Mouse (Mus musculus) CH12.LX (cell line): Measurements from ENCODE around the gene Cenph.

Source experiments
- CHD1 ChIP-seq: IDR thresholded peaks from 2 replicates; pipeline ENCODE4 v1.6.1; 2012; ENCODE audit warnings: low read depth, low read length, improper control_type of control experiment, inconsistent platforms
- CTCF ChIP-seq, 2 experiments: IDR thresholded peaks in 1 of 2; conservative IDR thresholded peaks in 1 of 2; 2 replicates each; pipeline ENCODE4 v1.5.1; 2011 to 2012; ENCODE audit warnings: low read depth in 2 of 2, low read length in 2 of 2, improper control_type of control experiment in 1 of 2, inconsistent platforms in 1 of 2, mild to moderate bottlenecking in 1 of 2, moderate library complexity in 1 of 2
- ELF1 ChIP-seq: IDR thresholded peaks from 2 replicates; pipeline ENCODE4 v1.6.1; 2014; ENCODE audit warnings: low read depth, mild to moderate bottlenecking, inconsistent platforms, low read length, improper control_type of control experiment
- EP300 ChIP-seq: IDR thresholded peaks from 2 replicates; pipeline ENCODE4 v1.6.1; 2011; ENCODE audit warnings: low read length, improper control_type of control experiment
- MAX ChIP-seq: IDR thresholded peaks from 2 replicates; pipeline ENCODE4 v1.6.1; 2011; ENCODE audit warnings: low read length, improper control_type of control experiment
- MYC ChIP-seq: IDR thresholded peaks from 2 replicates; pipeline ENCODE4 v1.6.1; 2011; ENCODE audit warnings: low read depth, mild to moderate bottlenecking, improper control_type of control experiment, low read length
- POLR2A ChIP-seq: IDR thresholded peaks from 2 replicates; pipeline ENCODE4 v1.6.1; 2011; ENCODE audit warnings: low read depth, mild to moderate bottlenecking, improper control_type of control experiment, low read length
- TBP ChIP-seq: conservative IDR thresholded peaks from 2 replicates; pipeline ENCODE4 v1.6.1; 2011; ENCODE audit warnings: low read depth, low read length, improper control_type of control experiment
- TCF12 ChIP-seq: IDR thresholded peaks from 2 replicates; pipeline ENCODE4 v1.6.1; 2014; ENCODE audit warnings: low read depth, mild to moderate bottlenecking, inconsistent platforms, low read length, improper control_type of control experiment
- USF2 ChIP-seq: conservative IDR thresholded peaks from 2 replicates; pipeline ENCODE4 v1.6.1; 2011; ENCODE audit warnings: low read depth, low read length, improper control_type of control experiment
- ZMIZ1 ChIP-seq: IDR thresholded peaks from 2 replicates; pipeline ENCODE4 v1.6.1; 2012; ENCODE audit warnings: low read depth, mild to moderate bottlenecking, inconsistent platforms, low read length, improper control_type of control experiment
- ZNF384 ChIP-seq: IDR thresholded peaks from 2 replicates; pipeline ENCODE4 v1.6.1; 2012; ENCODE audit warnings: low read depth, low read length, improper control_type of control experiment, inconsistent platforms

- no peak for TF ChIP-seq TBP
- TF ChIP-seq USF2 = no peak
- TF ChIP-seq EP300 = no peak
- no peak for TF ChIP-seq POLR2A
- no peak for TF ChIP-seq CTCF (conservative IDR thresholded peaks at IDR 0.05 in 1 of 2, IDR thresholded peaks at IDR 0.05 in 1 of 2; ENCODE audit: low read depth in 2 of 2, low read length in 2 of 2)
- peak; percentile 51; the same call in 1 of the 2 replicates for TF ChIP-seq ZMIZ1
- no peak for TF ChIP-seq CHD1
- TF ChIP-seq ZNF384 = no peak
- TF ChIP-seq ELF1 = no peak
- no peak for TF ChIP-seq MAX
- TF ChIP-seq TCF12 = no peak
- no peak for TF ChIP-seq MYC
Observed at GRCm38 (mm10) chr13:100776710-100777109, 1.0 kb upstream of the Cenph start.
